Mouse (Mus musculus) 416B (cell line): ENCODE measurements around the gene Anxa6.

Source experiments
- DNase-seq: peaks from one replicate; pipeline ENCODE4 v3.0.0; 2011; ENCODE audit warnings: low read depth

Anxa6 gene

DNA sequence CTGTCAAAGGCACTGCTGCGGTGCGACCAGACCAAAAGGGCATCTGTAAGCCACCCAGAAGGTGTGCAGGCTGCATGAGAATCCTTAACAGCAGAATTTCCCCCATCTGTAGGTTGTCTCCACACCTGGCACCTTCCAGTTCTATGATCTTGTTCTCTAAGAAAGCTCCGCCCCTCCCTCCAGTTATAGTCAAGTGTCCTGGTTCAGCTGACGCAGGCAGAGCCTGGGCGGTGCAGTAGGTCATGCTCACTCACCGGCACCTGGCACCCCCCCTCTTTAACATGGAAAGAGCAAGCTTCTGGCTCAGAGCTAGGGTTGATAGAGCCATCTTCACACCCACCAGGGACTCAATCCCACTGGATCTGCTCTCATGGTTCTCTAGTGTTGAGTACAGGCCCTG lies 104.0 kb downstream of the Anxa6 start:
- DNase-seq, result no peak
